In genomic region chr5:140566271-140566670, GRCm38 (mm10) we compare ENCODE assay signal across 16 mouse cellular contexts. TPM values are rescaled to one million over a fixed set of nuclear protein-coding genes. Genes with fewer than 3 reads are reported as not detected.
A peak's percentile ranks its signal among the peaks of the same experiment; 100 is the strongest.
DNase-seq lines count a peak whose midpoint lies in the region; ATAC-seq and TF ChIP-seq lines count a peak whose summit lies in the region.
"Had no signal": no experiment of that assay in that cellular context is flagged by ENCODE, and none has a peak within 500 bp of the region (broad histone marks: within the 10 kb centered on the region; RNA-seq: fewer than 3 reads in every experiment).

No protein-coding gene starts in this region.

- WGBS in forebrain, embryonic 12.5 days, result 77% methylated on average over 4 of the region's 4 CpGs
- WGBS in forebrain, embryonic 16.5 days, result 74% methylated on average over 4 of the region's 4 CpGs
- WGBS in hindbrain, postnatal 0 days, result 81% methylated on average over 4 of the region's 4 CpGs
- 70% methylated on average over 4 of the region's 4 CpGs for WGBS in hindbrain, embryonic 16.5 days
- 71% methylated on average over 4 of the region's 4 CpGs for WGBS in liver, postnatal 0 days (ENCODE audit: insufficient replicate concordance)
- 58% methylated on average over 4 of the region's 4 CpGs for WGBS in limb, embryonic 10.5 days

- H3K9ac ChIP-seq in forebrain, embryonic 12.5 days, result no peak overlapping the region
- no peak overlapping the region for H3K9ac ChIP-seq in forebrain, embryonic 16.5 days (replicated peaks; ENCODE audit: low read depth, low read length)
- no peak overlapping the region for H3K9ac ChIP-seq in hindbrain, postnatal 0 days (replicated peaks; ENCODE audit: low read length)
- H3K9ac ChIP-seq in hindbrain, embryonic 16.5 days (ENCODE audit: low read depth, low read length), result no peak overlapping the region
- H3K9ac ChIP-seq in liver, postnatal 0 days (replicated peaks), result no peak overlapping the region

- no peaks in the 10 kb centered on the region for H3K27me3 ChIP-seq in forebrain, embryonic 12.5 days
- H3K27me3 ChIP-seq in forebrain, embryonic 16.5 days (replicated peaks; ENCODE audit: control insufficient read depth, insufficient read depth, low read length), result no peaks in the 10 kb centered on the region
- no peaks in the 10 kb centered on the region for H3K27me3 ChIP-seq in hindbrain, postnatal 0 days (ENCODE audit: insufficient read depth, low read length)
- no peaks in the 10 kb centered on the region for H3K27me3 ChIP-seq in hindbrain, embryonic 16.5 days (replicated peaks; ENCODE audit: control insufficient read depth, insufficient read depth, low read length)
- no peaks in the 10 kb centered on the region for H3K27me3 ChIP-seq in liver, postnatal 0 days (ENCODE audit: insufficient read depth, low read length)
- H3K27me3 ChIP-seq in limb, embryonic 10.5 days (ENCODE audit: low read depth, poor library complexity, severe bottlenecking), result 0 out of 2 replicates have a peak, but pooled peaks cover 4% of the 10 kb centered on the region
- H3K27me3 ChIP-seq: liver, embryonic 13.5 days had no signal

- H3K27ac ChIP-seq in forebrain, embryonic 12.5 days, result 0 out of 2 replicates have a peak overlapping the region, but pooled peaks have one; percentile 5
- H3K27ac ChIP-seq in forebrain, embryonic 16.5 days (ENCODE audit: low read length), result no peak overlapping the region
- peak overlapping the region; percentile 26; the same call in 1 of the 2 replicates for H3K27ac ChIP-seq in hindbrain, postnatal 0 days
- H3K27ac ChIP-seq in hindbrain, embryonic 16.5 days (ENCODE audit: low read depth, low read length), result no peak overlapping the region
- no peak overlapping the region for H3K27ac ChIP-seq in liver, postnatal 0 days (ENCODE audit: low read depth)
- 0 out of 2 replicates have a peak overlapping the region, but pooled peaks have one; percentile 28 for H3K27ac ChIP-seq in limb, embryonic 10.5 days

- no peaks in the 10 kb centered on the region for H3K36me3 ChIP-seq in forebrain, embryonic 12.5 days (replicated peaks)
- no peaks in the 10 kb centered on the region for H3K36me3 ChIP-seq in forebrain, embryonic 16.5 days (ENCODE audit: control insufficient read depth, insufficient read depth)
- no peaks in the 10 kb centered on the region for H3K36me3 ChIP-seq in hindbrain, postnatal 0 days (ENCODE audit: insufficient read depth, low read length)
- H3K36me3 ChIP-seq in hindbrain, embryonic 16.5 days (ENCODE audit: control insufficient read depth, insufficient read depth, low read length), result no peaks in the 10 kb centered on the region
- no peaks in the 10 kb centered on the region for H3K36me3 ChIP-seq in liver, postnatal 0 days (replicated peaks; ENCODE audit: insufficient read depth, low read length)
- H3K36me3 ChIP-seq in limb, embryonic 10.5 days, result no peaks in the 10 kb centered on the region
- H3K36me3 ChIP-seq: liver, embryonic 13.5 days had no signal

- no peak overlapping the region for H3K4me2 ChIP-seq in forebrain, embryonic 12.5 days
- no peak overlapping the region for H3K4me2 ChIP-seq in forebrain, embryonic 16.5 days (ENCODE audit: low read length)
- H3K4me2 ChIP-seq in hindbrain, postnatal 0 days (ENCODE audit: low read depth, low read length), result no peak overlapping the region
- no peak overlapping the region for H3K4me2 ChIP-seq in hindbrain, embryonic 16.5 days (ENCODE audit: low read length)
- H3K4me2 ChIP-seq in liver, postnatal 0 days (ENCODE audit: low read depth, low read length), result no peak overlapping the region

- no peak for ATAC-seq in forebrain, embryonic 12.5 days (ENCODE audit: low FRiP score)
- ATAC-seq in forebrain, embryonic 16.5 days, result no peak
- no peak for ATAC-seq in hindbrain, postnatal 0 days
- ATAC-seq in hindbrain, embryonic 16.5 days, result no peak
- ATAC-seq in liver, postnatal 0 days, result no peak

- TF ChIP-seq CTCF in hindbrain, postnatal 0 days (IDR thresholded peaks at IDR 0.05; ENCODE audit: low read depth), result no peak
- no peak for TF ChIP-seq CTCF in liver, postnatal 0 days (IDR thresholded peaks at IDR 0.05; ENCODE audit: low read depth)

- no peaks in the 10 kb centered on the region for H3K9me3 ChIP-seq in forebrain, embryonic 12.5 days
- H3K9me3 ChIP-seq in forebrain, embryonic 16.5 days (ENCODE audit: control insufficient read depth, low read length), result no peaks in the 10 kb centered on the region
- H3K9me3 ChIP-seq in hindbrain, postnatal 0 days (ENCODE audit: low read length), result no peaks in the 10 kb centered on the region
- no peaks in the 10 kb centered on the region for H3K9me3 ChIP-seq in hindbrain, embryonic 16.5 days (ENCODE audit: control insufficient read depth, low read length)
- no peaks in the 10 kb centered on the region for H3K9me3 ChIP-seq in liver, postnatal 0 days (ENCODE audit: low read length)
- H3K9me3 ChIP-seq in limb, embryonic 10.5 days (replicated peaks), result no peaks in the 10 kb centered on the region
- H3K9me3 ChIP-seq: liver, embryonic 13.5 days had no signal

- no peak for TF ChIP-seq EP300 in liver, postnatal 0 days (IDR thresholded peaks at IDR 0.05; ENCODE audit: low read depth)

- peaks cover 40% of the 10 kb centered on the region for H3K4me1 ChIP-seq in forebrain, embryonic 12.5 days
- peaks cover 6% of the 10 kb centered on the region; the same call in 1 of the 2 replicates for H3K4me1 ChIP-seq in forebrain, embryonic 16.5 days (replicated peaks; ENCODE audit: control insufficient read depth, insufficient read depth, low read length)
- no peaks in the 10 kb centered on the region; the same call in 1 of the 2 replicates for H3K4me1 ChIP-seq in hindbrain, postnatal 0 days (ENCODE audit: insufficient read depth, low read length)
- H3K4me1 ChIP-seq in hindbrain, embryonic 16.5 days (ENCODE audit: control insufficient read depth, insufficient read depth, low read depth, low read length), result peaks cover 3% of the 10 kb centered on the region; the same call in 1 of the 2 replicates
- peaks cover 13% of the 10 kb centered on the region; the same call in 1 of the 2 replicates for H3K4me1 ChIP-seq in liver, postnatal 0 days (ENCODE audit: insufficient read depth)
- H3K4me1 ChIP-seq in limb, embryonic 10.5 days, result peaks cover 56% of the 10 kb centered on the region

- DNase-seq in hindbrain, postnatal 0 days (ENCODE audit: low spot score), result no peak
- DNase-seq in liver, postnatal 0 days, result peak; percentile 12
- no peak for DNase-seq in liver
- DNase-seq in limb, embryonic 10.5 days (ENCODE audit: low spot score), result no peak
- DNase-seq in adrenal gland, adult 2 months, result no peak

- no peak overlapping the region for H3K4me3 ChIP-seq in forebrain, embryonic 12.5 days (replicated peaks)
- H3K4me3 ChIP-seq in forebrain, embryonic 16.5 days (replicated peaks; ENCODE audit: low read length), result no peak overlapping the region
- no peak overlapping the region for H3K4me3 ChIP-seq in hindbrain, postnatal 0 days (ENCODE audit: low read length)
- H3K4me3 ChIP-seq in hindbrain, embryonic 16.5 days (ENCODE audit: low read length), result no peak overlapping the region
- H3K4me3 ChIP-seq in liver, postnatal 0 days (ENCODE audit: low read depth, low read length), result no peak overlapping the region
- H3K4me3 ChIP-seq in limb, embryonic 10.5 days, result no peak overlapping the region
- H3K4me3 ChIP-seq: liver, embryonic 13.5 days had no signal

RNA-seq across cellular contexts. Expression of gene Grifin, which starts 1.4 kb away (rescaled TPM):
- not detected in 2 replicates for polyA plus RNA-seq in forebrain, embryonic 12.5 days (2016; fragmentation: Nextera tagmentation; extraction: Ambion mirVana)
- not detected in 2 replicates for polyA plus RNA-seq in forebrain, embryonic 16.5 days (2015; fragmentation: Nextera tagmentation; extraction: Ambion mirVana)
- not detected in 2 replicates for total RNA-seq in hindbrain, postnatal 0 days (2014; rRNA removed)
- polyA plus RNA-seq in hindbrain, postnatal 0 days (2015; fragmentation: Nextera tagmentation; extraction: Ambion mirVana), result 0.25 and 0.32 TPM in 2 replicates
- polyA plus RNA-seq in hindbrain, embryonic 16.5 days (2015; fragmentation: Nextera tagmentation; extraction: Ambion mirVana), result 0.36 TPM in 1 of 2 replicates, not detected in the other
- not detected in 2 replicates for polyA plus RNA-seq in liver, postnatal 0 days (2015; fragmentation: Nextera tagmentation; extraction: Ambion mirVana)
- not detected in 2 replicates for polyA plus RNA-seq in limb, embryonic 10.5 days (2016; fragmentation: Nextera tagmentation; extraction: Ambion mirVana)
- total RNA-seq in adrenal gland, adult 2 months (2021), result not detected
- polyA plus RNA-seq in adrenal gland, adult 2 months (2012; rRNA removed), result not detected in 2 replicates
- total RNA-seq: adrenal gland, adult 8-10 months; gastrocnemius, adult 8-10 months; heart, adult 8-10 months; heart, postnatal 25 days; layer of hippocampus, postnatal 25 days; neutrophil, adult 5-6 weeks had no signal
- polyA plus RNA-seq: lung, embryonic 16.5 days had no signal

RNA-seq across cellular contexts. Expression of gene Lfng, which starts 40.8 kb away (rescaled TPM):
- polyA plus RNA-seq in forebrain, embryonic 12.5 days (2016; fragmentation: Nextera tagmentation; extraction: Ambion mirVana), result 30.9 and 32.8 TPM in 2 replicates
- 23.3 and 25.6 TPM in 2 replicates for polyA plus RNA-seq in forebrain, embryonic 16.5 days (2015; fragmentation: Nextera tagmentation; extraction: Ambion mirVana)
- total RNA-seq in hindbrain, postnatal 0 days (2014; rRNA removed), result 81.4 and 112 TPM in 2 replicates
- 29.7 and 35.1 TPM in 2 replicates for polyA plus RNA-seq in hindbrain, postnatal 0 days (2015; fragmentation: Nextera tagmentation; extraction: Ambion mirVana)
- polyA plus RNA-seq in hindbrain, embryonic 16.5 days (2015; fragmentation: Nextera tagmentation; extraction: Ambion mirVana), result 27.1 and 30.2 TPM in 2 replicates
- polyA plus RNA-seq in liver, postnatal 0 days (2015; fragmentation: Nextera tagmentation; extraction: Ambion mirVana), result 5.0 and 5.9 TPM in 2 replicates
- 4.3 and 5.8 TPM in 2 replicates for polyA plus RNA-seq in limb, embryonic 10.5 days (2016; fragmentation: Nextera tagmentation; extraction: Ambion mirVana)
- total RNA-seq in adrenal gland, adult 2 months (2021), result 10 to 100 TPM in 1 of 2 experiments, 1 to 10 TPM in 1; 9.5 to 14.5 TPM
- polyA plus RNA-seq in adrenal gland, adult 2 months (2012; rRNA removed), result 59.0 and 60.2 TPM in 2 replicates

Comparison
In these comparisons a context has a peak if more than half of its experiments do, and no peak if none do; other contexts are left out.
1. H3K27ac ChIP-seq: peak in forebrain, embryonic 12.5 days (single experiment), hindbrain, postnatal 0 days (single experiment) and limb, embryonic 10.5 days (single experiment); none in forebrain, embryonic 16.5 days (single experiment), hindbrain, embryonic 16.5 days (single experiment) and liver, postnatal 0 days (single experiment).